Mouse (Mus musculus) heart, adult 2 months (tissue): ENCODE measurements at regions not wholly inside any gene's neighbourhood (a gene's known extent, or its start where the extent isn't known, plus 50 kb on each side); places are given as distances from the start of the nearest gene placed in this dataset.

Experiments
- CTCF ChIP-seq: fragments of 200-600 bp; IDR thresholded peaks from 2 replicates; pipeline ENCODE4 v1.8.1; 2022; ENCODE audit warnings: antibody characterized with exemption, mild to moderate bottlenecking, moderate library complexity
- EP300 ChIP-seq: fragments of 200-500 bp; IDR thresholded peaks from 2 replicates; pipeline ENCODE4 v1.6.1; 2011; ENCODE audit warnings: low read depth, low read length, control low read depth; ENCODE audit not compliant: insufficient read depth
- POLR2A ChIP-seq: fragments of 200-500 bp; IDR thresholded peaks from 2 replicates; pipeline ENCODE4 v1.6.1; 2011; ENCODE audit warnings: mild to moderate bottlenecking, low read depth, low read length, control low read depth; ENCODE audit not compliant: insufficient read depth

DNA sequence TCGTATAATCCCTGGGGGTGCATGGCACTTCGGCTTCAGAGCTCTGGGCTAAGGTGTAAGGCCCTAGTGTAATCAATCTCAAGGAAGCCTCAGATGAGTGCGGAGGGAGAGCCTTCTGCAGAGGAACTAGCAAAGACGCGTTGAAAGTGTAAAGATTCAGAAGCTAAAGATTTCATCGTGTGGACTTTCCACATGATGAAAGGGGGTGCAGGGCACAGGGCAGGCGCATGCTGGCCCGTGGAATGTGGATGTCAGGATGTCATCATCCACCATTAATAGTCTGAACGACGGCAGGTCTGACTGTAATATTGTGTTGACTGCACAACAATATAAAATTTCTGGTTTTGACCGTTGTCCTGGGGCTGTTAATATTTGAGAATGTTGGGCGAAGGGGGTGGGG lies 85.2 kb upstream of the Ccnd2 start:
- TF ChIP-seq POLR2A (no peak), EP300 (no peak), CTCF (no peak)
